Mouse (Mus musculus) lung, embryonic 15.5 days (tissue): ENCODE measurements around the gene Cfl1. TPM values are rescaled to one million over a fixed set of nuclear protein-coding genes. Genes with fewer than 3 reads are reported as not detected.
A peak's percentile ranks its signal among the peaks of the same experiment; 100 is the strongest.

Experiments
- ATAC-seq: fragments of 200-750 bp; cut with Nextera tagmentation; 2 replicates; pipeline ENCODE4 v1.8.0; 2017; ENCODE audit warnings: moderate number of reproducible peaks, borderline replicate concordance; ENCODE audit not compliant: low FRiP score, low TSS enrichment; ENCODE audit errors: extremely low read depth
- H3K27ac ChIP-seq: fragments of 300-500 bp; sonication (generic); 2 replicates; pipeline ENCODE4 v1.5.1; 2015; ENCODE audit warnings: moderate library complexity, mild to moderate bottlenecking, inconsistent platforms
- H3K27me3 ChIP-seq: fragments of 300-500 bp; sonication (generic); 2 replicates; pipeline ENCODE4 v1.6.1; 2015; ENCODE audit warnings: inconsistent platforms
- H3K36me3 ChIP-seq: fragments of 300-500 bp; sonication (generic); 2 replicates; pipeline ENCODE4 v1.6.1; 2015; ENCODE audit warnings: inconsistent platforms
- H3K4me1 ChIP-seq: fragments of 300-500 bp; sonication (generic); 2 replicates; pipeline ENCODE4 v1.6.1; 2015; ENCODE audit warnings: inconsistent platforms
- H3K4me2 ChIP-seq: fragments of 300-500 bp; sonication (generic); 2 replicates; pipeline ENCODE4 v1.6.1; 2015; ENCODE audit warnings: inconsistent platforms, mild to moderate bottlenecking, moderate library complexity
- H3K4me3 ChIP-seq: fragments of 300-500 bp; sonication (generic); 2 replicates; pipeline ENCODE4 v1.5.1; 2015; ENCODE audit warnings: mild to moderate bottlenecking, inconsistent platforms
- H3K9ac ChIP-seq: fragments of 300-500 bp; sonication (generic); 2 replicates; pipeline ENCODE4 v1.6.1; 2015; ENCODE audit warnings: inconsistent platforms
- H3K9me3 ChIP-seq: fragments of 300-500 bp; sonication (generic); 2 replicates; pipeline ENCODE4 v1.6.1; 2016; ENCODE audit warnings: inconsistent platforms
- WGBS: fragments of 180-500 bp; shearing (Covaris S2); methylation state at CpG from one replicate; pipeline ENCODE4 v1.1.7; 2015; 5-methylcytosine and 5-hydroxymethylcytosine counted together
- polyA plus RNA-seq: library from polyadenylated mRNA; unstranded; fragments of >200 nt; fragmentation: Nextera tagmentation; extraction: Ambion mirVana; gene quantifications from 2 replicates; pipeline ENCODE4 v1.2.1, GENCODE M21; 2015

Cfl1 gene
- polyA plus RNA-seq, 1 experiment from 2014 or later, result 2,855 TPM

- H3K27me3 ChIP-seq, result no peaks in the 10 kb centered on the region
- H3K9me3 ChIP-seq, result no peaks in the 10 kb centered on the region
- no peak overlapping the region for H3K27ac ChIP-seq
- no peak overlapping the region for H3K9ac ChIP-seq
- no peak overlapping the region for H3K4me2 ChIP-seq
- ATAC-seq, result no peak
- peaks cover 15% of the 10 kb centered on the region for H3K4me1 ChIP-seq
- H3K36me3 ChIP-seq, result no peaks in the 10 kb centered on the region
- 83% methylated on average over 7 of the region's 7 CpGs for WGBS
- no peak overlapping the region for H3K4me3 ChIP-seq
Measured at GRCm38 (mm10) chr19:5515840-5516777, 25.9 kb downstream of the Cfl1 start.

GRCm38 (mm10) chr19:5516906-5517505 lies 26.8 kb downstream of the Cfl1 start:
- no peaks in the 10 kb centered on the region for H3K9me3 ChIP-seq
- no peak for ATAC-seq

GRCm38 (mm10) chr19:5518721-5519120 lies 28.5 kb downstream of the Cfl1 start:
- Histone ChIP-seq H3K9ac (no peak overlapping the region), H3K9me3 (no peaks in the 10 kb centered on the region), H3K4me2 (no peak overlapping the region), H3K4me1 (no peaks in the 10 kb centered on the region), H3K4me3 (no peak overlapping the region), H3K27ac (no peak overlapping the region), H3K36me3 (no peaks in the 10 kb centered on the region), H3K27me3 (no peaks in the 10 kb centered on the region)
- WGBS, result 80% methylated on average over 3 of the region's 3 CpGs
- no peak for ATAC-seq

More at GRCm38 (mm10) chr19:5516906-5517505, 26.8 kb downstream of the Cfl1 start:
- Histone ChIP-seq H3K4me3 (no peak overlapping the region), H3K27ac (no peak overlapping the region), H3K36me3 (no peaks in the 10 kb centered on the region), H3K4me1 (peaks cover 8% of the 10 kb centered on the region), H3K27me3 (no peaks in the 10 kb centered on the region), H3K9ac (no peak overlapping the region), H3K4me2 (no peak overlapping the region)
- 66% methylated on average over 8 of the region's 8 CpGs for WGBS

GRCm38 (mm10) chr19:5525204-5525603 lies 34.9 kb downstream of the Cfl1 start:
- Histone ChIP-seq H3K9ac (no peak overlapping the region), H3K4me3 (no peak overlapping the region), H3K4me2 (no peak overlapping the region), H3K27me3 (no peaks in the 10 kb centered on the region), H3K36me3 (no peaks in the 10 kb centered on the region), H3K27ac (no peak overlapping the region), H3K9me3 (no peaks in the 10 kb centered on the region), H3K4me1 (peaks cover 8% of the 10 kb centered on the region; the same call in 1 of the 2 replicates)
- no peak for ATAC-seq
- WGBS, result 56% methylated on average over 5 of the region's 5 CpGs

- Histone ChIP-seq H3K36me3 (no peaks in the 10 kb centered on the region), H3K4me2 (peak overlapping the region; percentile 52), H3K4me3 (peak overlapping the region; percentile 29), H3K27ac (peak overlapping the region; percentile 87), H3K9ac (no peak overlapping the region), H3K4me1 (peaks cover 19% of the 10 kb centered on the region; the same call in 1 of the 2 replicates), H3K9me3 (no peaks in the 10 kb centered on the region), H3K27me3 (no peaks in the 10 kb centered on the region)
- ATAC-seq, result peak; percentile 96
- 10% methylated on average over 20 of the region's 20 CpGs for WGBS
Measured at GRCm38 (mm10) chr19:5529325-5530137, 39.3 kb downstream of the Cfl1 start.

- ATAC-seq, result no peak
- WGBS, result 49% methylated on average over 7 of the region's 7 CpGs
- H3K27ac ChIP-seq, result peak overlapping the region; percentile 77
- no peaks in the 10 kb centered on the region for H3K9me3 ChIP-seq
- H3K4me3 ChIP-seq, result no peak overlapping the region
- peaks cover 19% of the 10 kb centered on the region; the same call in 1 of the 2 replicates for H3K4me1 ChIP-seq
- H3K36me3 ChIP-seq, result no peaks in the 10 kb centered on the region
- H3K27me3 ChIP-seq, result no peaks in the 10 kb centered on the region; the same call in 1 of the 2 replicates
- no peak overlapping the region for H3K9ac ChIP-seq
- peak overlapping the region; percentile 52 for H3K4me2 ChIP-seq
Measured at GRCm38 (mm10) chr19:5530138-5530524, 39.9 kb downstream of the Cfl1 start.

- Histone ChIP-seq H3K9me3 (no peaks in the 10 kb centered on the region), H3K4me1 (peaks cover 19% of the 10 kb centered on the region; the same call in 1 of the 2 replicates), H3K9ac (no peak overlapping the region), H3K27ac (no peak overlapping the region), H3K4me2 (no peak overlapping the region), H3K4me3 (no peak overlapping the region), H3K27me3 (no peaks in the 10 kb centered on the region; the same call in 1 of the 2 replicates), H3K36me3 (no peaks in the 10 kb centered on the region)
- WGBS, result 54% methylated on average over 8 of the region's 8 CpGs
- no peak for ATAC-seq
Measured at GRCm38 (mm10) chr19:5532520-5532919, 42.3 kb downstream of the Cfl1 start.

- H3K9ac ChIP-seq, result no peak overlapping the region
- WGBS, result 67% methylated on average over 8 of the region's 8 CpGs
- H3K4me2 ChIP-seq, result no peak overlapping the region
- H3K4me3 ChIP-seq, result no peak overlapping the region
- no peaks in the 10 kb centered on the region for H3K36me3 ChIP-seq
- no peak overlapping the region for H3K27ac ChIP-seq
- no peaks in the 10 kb centered on the region for H3K9me3 ChIP-seq
- no peaks in the 10 kb centered on the region for H3K4me1 ChIP-seq
- no peak for ATAC-seq
- no peaks in the 10 kb centered on the region; the same call in 1 of the 2 replicates for H3K27me3 ChIP-seq
Measured at GRCm38 (mm10) chr19:5538786-5539185, 48.5 kb downstream of the Cfl1 start.

- WGBS, result 74% methylated on average over 9 of the region's 9 CpGs
- Histone ChIP-seq H3K9me3 (no peaks in the 10 kb centered on the region), H3K27ac (no peak overlapping the region), H3K9ac (no peak overlapping the region), H3K27me3 (no peaks in the 10 kb centered on the region), H3K4me3 (no peak overlapping the region), H3K4me1 (peaks cover 9% of the 10 kb centered on the region), H3K4me2 (no peak overlapping the region), H3K36me3 (no peaks in the 10 kb centered on the region)
- ATAC-seq, result no peak
Measured at GRCm38 (mm10) chr19:5543362-5543761, 53.1 kb downstream of the Cfl1 start.

- no peak overlapping the region for H3K4me2 ChIP-seq
- no peak overlapping the region for H3K9ac ChIP-seq
- ATAC-seq, result no peak
- H3K4me1 ChIP-seq, result peaks cover 9% of the 10 kb centered on the region
- H3K9me3 ChIP-seq, result no peaks in the 10 kb centered on the region
- 48% methylated on average over 11 of the region's 11 CpGs for WGBS
- no peaks in the 10 kb centered on the region for H3K27me3 ChIP-seq
- H3K27ac ChIP-seq, result no peak overlapping the region
- H3K4me3 ChIP-seq, result no peak overlapping the region
- H3K36me3 ChIP-seq, result no peaks in the 10 kb centered on the region
Measured at GRCm38 (mm10) chr19:5544031-5544430, 53.8 kb downstream of the Cfl1 start.
